In genomic region chr15:103359122-103359510, GRCm38 (mm10) we compare ENCODE assay signal across 11 mouse cellular contexts. TPM values are rescaled to one million over a fixed set of nuclear protein-coding genes. Genes with fewer than 3 reads are reported as not detected.
DNase-seq lines count a peak whose midpoint lies in the region; ATAC-seq and TF ChIP-seq lines count a peak whose summit lies in the region.
"Had no signal": no experiment of that assay in that cellular context is flagged by ENCODE, and none has a peak within 500 bp of the region (broad histone marks: within the 10 kb centered on the region; RNA-seq: fewer than 3 reads in every experiment).

No protein-coding gene starts in this region.

- no peaks in the 10 kb centered on the region for H3K36me3 ChIP-seq in midbrain, embryonic 16.5 days (ENCODE audit: control insufficient read depth, insufficient read depth, low read length)
- no peaks in the 10 kb centered on the region for H3K36me3 ChIP-seq in midbrain, embryonic 11.5 days (ENCODE audit: control insufficient read depth, insufficient read depth, low read length)
- peaks cover 23% of the 10 kb centered on the region for H3K36me3 ChIP-seq in heart, embryonic 16.5 days (ENCODE audit: control insufficient read depth, insufficient read depth)
- peaks cover 35% of the 10 kb centered on the region for H3K36me3 ChIP-seq in myocyte (ENCODE audit: control insufficient read depth, insufficient read depth)

- DNase-seq in gastrocnemius, adult 2 months = peak; percentile 80
- DNase-seq in gastrocnemius, postnatal 10 days = no peak
- DNase-seq in midbrain, embryonic 11.5 days (ENCODE audit: low spot score, missing footprints) = no peak
- DNase-seq in B cell, adult 2 months = no peak
- DNase-seq in right cerebral cortex, adult 18-20 months = no peak

- no peak for TF ChIP-seq POLR2A in myocyte (IDR thresholded peaks at IDR 0.05; ENCODE audit: insufficient read length, low read depth)

- no peak overlapping the region for H3K9ac ChIP-seq in midbrain, embryonic 16.5 days (ENCODE audit: low read depth, low read length)
- H3K9ac ChIP-seq in midbrain, embryonic 11.5 days (ENCODE audit: low read length) = no peak overlapping the region
- H3K9ac ChIP-seq in heart, embryonic 16.5 days (ENCODE audit: low read length) = peak overlapping the region; percentile 30; the same call in 1 of the 2 replicates
- H3K9ac ChIP-seq: hindbrain, embryonic 12.5 days had no signal

- WGBS in midbrain, embryonic 16.5 days = 71% methylated on average over 1 of the region's 1 CpGs
- WGBS in midbrain, embryonic 11.5 days = 88% methylated on average over 1 of the region's 1 CpGs
- WGBS in heart, embryonic 16.5 days = 25% methylated on average over 1 of the region's 1 CpGs

- H3K9me3 ChIP-seq in midbrain, embryonic 16.5 days (replicated peaks; ENCODE audit: control insufficient read depth, low read length, poor library complexity, severe bottlenecking) = no peaks in the 10 kb centered on the region
- H3K9me3 ChIP-seq in midbrain, embryonic 11.5 days (ENCODE audit: control insufficient read depth, low read length) = no peaks in the 10 kb centered on the region
- H3K9me3 ChIP-seq in heart, embryonic 16.5 days (replicated peaks; ENCODE audit: control insufficient read depth, low read length) = no peaks in the 10 kb centered on the region
- H3K9me3 ChIP-seq: hindbrain, embryonic 12.5 days had no signal

- H3K79me2 ChIP-seq in myocyte (ENCODE audit: control insufficient read depth, insufficient read depth) = peaks cover 62% of the 10 kb centered on the region

- ATAC-seq in midbrain, embryonic 16.5 days = 0 out of 2 replicates have a peak, but pooled peaks have one; percentile 26
- no peak; the same call in 1 of the 2 replicates for ATAC-seq in midbrain, embryonic 11.5 days (ENCODE audit: low FRiP score)
- peak; percentile 59 for ATAC-seq in heart, embryonic 16.5 days (replicated peaks; ENCODE audit: extremely low read depth, insufficient read depth, low FRiP score)
- ATAC-seq: CD4-positive, CD25-positive, alpha-beta regulatory T cell, adult 4 months had no signal

- H3K4me2 ChIP-seq in midbrain, embryonic 16.5 days (ENCODE audit: low read length) = no peak overlapping the region
- H3K4me2 ChIP-seq in midbrain, embryonic 11.5 days = no peak overlapping the region
- peak overlapping the region; percentile 38 for H3K4me2 ChIP-seq in heart, embryonic 16.5 days (ENCODE audit: low read depth, low read length)
- peak overlapping the region; percentile 78 for H3K4me2 ChIP-seq in myocyte (ENCODE audit: low read depth)
- H3K4me2 ChIP-seq: hindbrain, embryonic 12.5 days had no signal

- no peaks in the 10 kb centered on the region for H3K4me1 ChIP-seq in midbrain, embryonic 16.5 days (ENCODE audit: control insufficient read depth, insufficient read depth, low read length)
- H3K4me1 ChIP-seq in midbrain, embryonic 11.5 days (ENCODE audit: control insufficient read depth, insufficient read depth, low read length) = no peaks in the 10 kb centered on the region
- peaks cover 82% of the 10 kb centered on the region for H3K4me1 ChIP-seq in heart, embryonic 16.5 days (ENCODE audit: control insufficient read depth, insufficient read depth, low read length)

- H3ac ChIP-seq in myocyte (ENCODE audit: control insufficient read depth, insufficient read length) = no peak overlapping the region

- peak overlapping the region; percentile 27 for H3K4me3 ChIP-seq in gastrocnemius, adult 2 months
- H3K4me3 ChIP-seq in midbrain, embryonic 16.5 days (ENCODE audit: low read depth, low read length) = no peak overlapping the region
- H3K4me3 ChIP-seq in midbrain, embryonic 11.5 days (ENCODE audit: low read depth, low read length) = no peak overlapping the region
- H3K4me3 ChIP-seq in heart, embryonic 16.5 days (ENCODE audit: low read length) = no peak overlapping the region
- H3K4me3 ChIP-seq in myocyte = no peak overlapping the region
- H3K4me3 ChIP-seq: erythroblast, embryonic 14.5 days; hindbrain, embryonic 12.5 days had no signal

- peak overlapping the region; percentile 86 for H3K27ac ChIP-seq in gastrocnemius, adult 2 months
- H3K27ac ChIP-seq in midbrain, embryonic 16.5 days (ENCODE audit: low read length) = no peak overlapping the region
- H3K27ac ChIP-seq in midbrain, embryonic 11.5 days (ENCODE audit: low read depth, low read length) = no peak overlapping the region
- H3K27ac ChIP-seq in heart, embryonic 16.5 days (ENCODE audit: low read length) = peak overlapping the region; percentile 94
- H3K27ac ChIP-seq: hindbrain, embryonic 12.5 days had no signal

- intact Hi-C loops in gastrocnemius, adult 2 months (cut with DNase I) = no loop called here

- no peak for TF ChIP-seq CTCF in gastrocnemius, adult 2 months (IDR thresholded peaks at IDR 0.05)

- H3K27me3 ChIP-seq in midbrain, embryonic 16.5 days (ENCODE audit: control insufficient read depth, insufficient read depth, low read depth, low read length) = no peaks in the 10 kb centered on the region
- H3K27me3 ChIP-seq in midbrain, embryonic 11.5 days (ENCODE audit: control insufficient read depth, insufficient read depth, low read length) = no peaks in the 10 kb centered on the region
- H3K27me3 ChIP-seq in heart, embryonic 16.5 days (ENCODE audit: control insufficient read depth, insufficient read depth, low read length) = no peaks in the 10 kb centered on the region
- no peaks in the 10 kb centered on the region for H3K27me3 ChIP-seq in myocyte (ENCODE audit: control insufficient read depth, insufficient read depth, insufficient read length)
- H3K27me3 ChIP-seq: hindbrain, embryonic 12.5 days had no signal

TF ChIP-seq in myocyte, 11 proteins besides CTCF, POLR2A, EP300 and RAD21:
- TF ChIP-seq TCF3 (IDR thresholded peaks at IDR 0.05; ENCODE audit: insufficient read length, low read depth) (peak; percentile 70), SRF (IDR thresholded peaks at IDR 0.05; ENCODE audit: control insufficient read depth, insufficient read length, low read depth) (no peak), MYOG (IDR thresholded peaks at IDR 0.05; ENCODE audit: control insufficient read depth in 1 of 3, insufficient read depth in 1 of 3, insufficient read length in 2 of 3, low read depth in 2 of 3) (peak in 1 of 3 experiments; percentile 57), TCF12 (IDR thresholded peaks at IDR 0.05; ENCODE audit: insufficient read depth, poor library complexity, severe bottlenecking) (peak; percentile 63), MYOD1 (IDR thresholded peaks at IDR 0.05; ENCODE audit: control insufficient read depth in 1 of 3, insufficient read length in 2 of 3, low read depth in 2 of 3) (peak; percentile 95 to 96 (median 96))

RNA-seq across cellular contexts. Expression of gene Itga5, which starts 7.4 kb away (rescaled TPM):
- total RNA-seq in gastrocnemius, adult 2 months (2021) = 1 to 10 TPM; 5.0 to 10.0 TPM
- total RNA-seq in gastrocnemius, postnatal 10 days (2021) = 10 to 100 TPM; 27.6 to 40.5 TPM
- 5.8 and 7.4 TPM in 2 replicates for polyA plus RNA-seq in midbrain, embryonic 16.5 days (2015; fragmentation: Nextera tagmentation; extraction: Ambion mirVana)
- polyA plus RNA-seq in midbrain, embryonic 11.5 days (2014; fragmentation: Nextera tagmentation; extraction: Ambion mirVana) = 15.9 and 18.1 TPM in 2 replicates
- polyA plus RNA-seq in heart, embryonic 16.5 days (2015; fragmentation: Nextera tagmentation; extraction: Ambion mirVana) = 64.0 and 72.7 TPM in 2 replicates
- polyA plus RNA-seq in myocyte (2012; fragmentation: generic; extraction: Trizol) = 162 TPM

RNA-seq across cellular contexts. Expression of gene Zfp385a, which starts 19.2 kb away (rescaled TPM):
- total RNA-seq in gastrocnemius, adult 2 months (2021) = 10 to 100 TPM in 1 of 2 experiments, 1 to 10 TPM in 1; 8.0 to 13.0 TPM
- 10 to 100 TPM; 39.3 to 45.7 TPM for total RNA-seq in gastrocnemius, postnatal 10 days (2021)
- polyA plus RNA-seq in midbrain, embryonic 16.5 days (2015; fragmentation: Nextera tagmentation; extraction: Ambion mirVana) = 20.1 and 22.7 TPM in 2 replicates
- 19.4 and 24.3 TPM in 2 replicates for polyA plus RNA-seq in midbrain, embryonic 11.5 days (2014; fragmentation: Nextera tagmentation; extraction: Ambion mirVana)
- polyA plus RNA-seq in heart, embryonic 16.5 days (2015; fragmentation: Nextera tagmentation; extraction: Ambion mirVana) = 6.5 and 7.5 TPM in 2 replicates
- 35.6 TPM for polyA plus RNA-seq in myocyte (2012; fragmentation: generic; extraction: Trizol)
- polyA plus RNA-seq: CD4-positive, CD25-positive, alpha-beta regulatory T cell, adult 4 months had no signal

RNA-seq across cellular contexts. Expression of gene Gpr84, which starts 48.7 kb away (rescaled TPM):
- not detected for total RNA-seq in gastrocnemius, adult 2 months (2021)
- under 1 TPM in 1 of 2 experiments, not detected in 1; 0.14 TPM for total RNA-seq in gastrocnemius, postnatal 10 days (2021)
- 0.40 and 0.64 TPM in 2 replicates for polyA plus RNA-seq in midbrain, embryonic 16.5 days (2015; fragmentation: Nextera tagmentation; extraction: Ambion mirVana)
- 0.12 and 0.23 TPM in 2 replicates for polyA plus RNA-seq in midbrain, embryonic 11.5 days (2014; fragmentation: Nextera tagmentation; extraction: Ambion mirVana)
- polyA plus RNA-seq in heart, embryonic 16.5 days (2015; fragmentation: Nextera tagmentation; extraction: Ambion mirVana) = 0.19 TPM in 1 of 2 replicates, not detected in the other
- 0.05 TPM for polyA plus RNA-seq in myocyte (2012; fragmentation: generic; extraction: Trizol)
- polyA plus RNA-seq: CD4-positive, CD25-positive, alpha-beta regulatory T cell, adult 4 months; erythroblast, embryonic 14.5 days had no signal

Comparison
In these comparisons a context has a peak if more than half of its experiments do, and no peak if none do; other contexts are left out.
1. H3K27ac ChIP-seq: peak in gastrocnemius, adult 2 months (single experiment) and heart, embryonic 16.5 days (single experiment); none in midbrain, embryonic 16.5 days (single experiment) and midbrain, embryonic 11.5 days (single experiment).
2. H3K4me2 ChIP-seq: peak in heart, embryonic 16.5 days (single experiment) and myocyte (single experiment); none in midbrain, embryonic 16.5 days (single experiment) and midbrain, embryonic 11.5 days (single experiment).